Mouse (Mus musculus): ENCODE measurements around the gene Gm42417.
"Not testable (repeated sequence)": the region's sequence is repeated elsewhere in the genome, so short reads cannot be mapped to it uniquely, and the experiment has no call there.

Gm42417 gene

GRCm38 (mm10) chr1:36545382-36545781 lies 6.2 kb upstream of the Gm42417 start:
- DNase-seq = no peak

GRCm38 (mm10) chr1:36542925-36543324 lies 3.7 kb upstream of the Gm42417 start:
- no peak for DNase-seq

- DNase-seq = no peak
These were observed 2.6 kb upstream of the Gm42417 start for GRCm38 (mm10) chr1:36541844-36542243.

GRCm38 (mm10) chr1:36540807-36541206 lies 1.6 kb upstream of the Gm42417 start:
- no peak for DNase-seq

- DNase-seq = no peak
These were observed 903 bp upstream of the Gm42417 start for GRCm38 (mm10) chr1:36540132-36540531.

GRCm38 (mm10) chr1:36538727-36539126 lies 502 bp downstream of the Gm42417 start:
- no peak for DNase-seq

- not testable (repeated sequence) for DNase-seq
These were observed 2.4 kb downstream of the Gm42417 start, which contains the start of gene Ankrd23 for GRCm38 (mm10) chr1:36536783-36537182. Ankrd23 (minus strand) TSS chr1:36536883.

- DNase-seq = no peak
These were observed 2.9 kb downstream of the Gm42417 start for GRCm38 (mm10) chr1:36536397-36536728.

GRCm38 (mm10) chr1:36535477-36536396 lies 3.5 kb downstream of the Gm42417 start:
- no peak for DNase-seq

- no peak for DNase-seq
These were observed 4.6 kb downstream of the Gm42417 start for GRCm38 (mm10) chr1:36534595-36535058.

- no peak for DNase-seq
These were observed 5.7 kb downstream of the Gm42417 start for GRCm38 (mm10) chr1:36533546-36533945.

- DNase-seq = no peak
These were observed 7.8 kb downstream of the Gm42417 start for GRCm38 (mm10) chr1:36531461-36531860.

GRCm38 (mm10) chr1:36530962-36531361 lies 8.3 kb downstream of the Gm42417 start:
- no peak for DNase-seq

GRCm38 (mm10) chr1:36530485-36530884 lies 8.7 kb downstream of the Gm42417 start:
- DNase-seq = no peak

GRCm38 (mm10) chr1:36529875-36530274 lies 9.4 kb downstream of the Gm42417 start:
- DNase-seq = no peak

GRCm38 (mm10) chr1:36529274-36529673 lies 10.0 kb downstream of the Gm42417 start:
- DNase-seq = no peak

- no peak for DNase-seq
These were observed 10.9 kb downstream of the Gm42417 start for GRCm38 (mm10) chr1:36528351-36528750.

- no peak for DNase-seq
These were observed 12.3 kb downstream of the Gm42417 start for GRCm38 (mm10) chr1:36526903-36527302.

GRCm38 (mm10) chr1:36525774-36526173 lies 13.5 kb downstream of the Gm42417 start:
- no peak for DNase-seq

- no peak for DNase-seq
These were observed 15.2 kb downstream of the Gm42417 start for GRCm38 (mm10) chr1:36524058-36524457.

GRCm38 (mm10) chr1:36523332-36524013 lies 15.8 kb downstream of the Gm42417 start:
- no peak for DNase-seq

- no peak for DNase-seq
These were observed 17.0 kb downstream of the Gm42417 start for GRCm38 (mm10) chr1:36522210-36522609.

GRCm38 (mm10) chr1:36519626-36520025 lies 19.6 kb downstream of the Gm42417 start:
- DNase-seq = no peak

GRCm38 (mm10) chr1:36518259-36518658 lies 21.0 kb downstream of the Gm42417 start:
- DNase-seq = no peak
